Mouse (Mus musculus): ENCODE data around the gene Cela3a.

GRCm38 (mm10) chr4:137375314-137376278 lies 34.0 kb downstream of the Cela3a start:
- TF ChIP-seq ZNF384 (IDR thresholded peaks at IDR 0.05; ENCODE audit: low read depth, low read length), result no peak
- TF ChIP-seq EP300 (IDR thresholded peaks at IDR 0.05; ENCODE audit: low read depth in 1 of 2, low read length in 2 of 2), result no peak

All from MEL (cell line).